Mouse (Mus musculus) urinary bladder, postnatal 4 days (tissue): ENCODE measurements around the gene Wfikkn1.
A peak's percentile ranks its signal among the peaks of the same experiment; 100 is the strongest.

Source experiments
- DNase-seq, 2 experiments: peaks; one replicate each; pipeline ENCODE4 v3.0.0; 2021 to 2022; ENCODE audit warnings: low spot score in 2 of 2

Gene Wfikkn1

DNA sequence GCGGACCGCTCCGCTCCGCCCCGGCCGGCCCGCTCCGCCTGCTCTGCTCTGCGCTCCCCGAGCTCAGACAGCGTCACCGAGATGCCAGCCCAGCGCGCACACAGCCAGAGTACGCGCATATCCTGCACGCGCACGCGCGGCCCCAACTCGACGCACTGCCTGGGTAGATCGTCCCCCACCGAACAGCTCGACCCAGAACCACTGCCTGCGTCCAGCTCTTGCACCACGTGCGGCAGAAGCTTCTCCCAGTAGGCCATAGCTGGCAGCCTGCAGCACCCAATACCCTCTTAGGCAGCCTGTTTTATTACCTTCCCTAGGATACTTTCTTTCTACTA is 43.6 kb downstream of the Wfikkn1 start, which contains the start of gene Rhbdl1:
Gene Rhbdl1 (minus strand): TSS at position 220 of the 335 bp plus-strand sequence.
- DNase-seq, result peak in 1 of 2 experiments; percentile 65

DNA sequence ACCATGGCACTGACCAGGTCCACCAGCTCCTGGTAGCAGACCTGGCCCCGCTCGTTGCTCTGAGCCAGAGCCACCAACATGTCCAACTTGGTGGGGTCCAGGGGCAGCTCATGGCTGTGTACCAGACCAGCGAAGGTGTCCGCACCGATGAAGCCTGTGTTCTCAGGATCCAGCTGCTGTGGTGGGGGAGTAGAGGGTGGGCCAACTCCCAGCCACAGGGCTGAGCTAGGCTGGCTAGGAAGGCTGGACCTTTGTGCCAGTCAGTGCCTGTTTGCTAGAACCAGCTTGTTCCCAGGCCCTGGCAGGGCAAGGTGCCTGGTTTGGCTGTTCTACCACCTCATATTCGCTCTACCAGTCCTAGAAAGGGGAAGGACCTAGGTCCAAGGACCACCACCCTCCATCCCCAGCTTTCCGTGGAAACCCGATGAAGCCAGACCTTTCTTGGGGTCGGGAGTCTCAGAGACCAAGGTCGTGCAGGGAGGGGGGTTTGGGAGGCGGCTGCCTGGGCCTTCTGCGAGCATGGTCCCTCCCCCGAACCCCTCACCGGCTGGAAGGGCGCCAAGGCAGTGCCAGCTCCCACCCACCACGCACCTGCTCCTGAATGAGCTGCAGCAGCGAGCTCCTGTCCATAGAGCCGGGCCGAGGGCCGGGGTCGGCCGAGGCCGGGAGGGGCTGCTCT is 44.1 kb downstream of the Wfikkn1 start:
- DNase-seq, result no peak

DNA sequence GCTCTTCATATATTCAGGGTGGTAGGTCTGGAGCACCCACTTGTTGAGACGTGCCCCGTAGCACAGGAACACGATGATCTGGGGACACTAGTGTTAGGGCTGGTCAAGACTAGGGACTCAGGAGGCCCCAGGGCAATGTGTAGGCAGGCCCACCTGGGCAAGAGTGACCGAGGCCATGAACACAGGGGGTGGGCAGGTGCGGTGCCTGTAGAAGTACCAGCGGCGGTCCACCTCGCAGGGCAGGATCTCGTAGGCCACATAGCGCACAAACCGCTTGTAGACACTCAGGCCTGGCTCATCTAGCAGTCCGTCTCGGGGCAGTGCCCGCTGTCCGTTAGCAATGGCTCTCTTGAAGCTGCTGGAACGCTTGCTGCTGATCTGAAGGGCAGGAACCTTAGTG is 44.8 kb downstream of the Wfikkn1 start:
- DNase-seq, result no peak

DNA sequence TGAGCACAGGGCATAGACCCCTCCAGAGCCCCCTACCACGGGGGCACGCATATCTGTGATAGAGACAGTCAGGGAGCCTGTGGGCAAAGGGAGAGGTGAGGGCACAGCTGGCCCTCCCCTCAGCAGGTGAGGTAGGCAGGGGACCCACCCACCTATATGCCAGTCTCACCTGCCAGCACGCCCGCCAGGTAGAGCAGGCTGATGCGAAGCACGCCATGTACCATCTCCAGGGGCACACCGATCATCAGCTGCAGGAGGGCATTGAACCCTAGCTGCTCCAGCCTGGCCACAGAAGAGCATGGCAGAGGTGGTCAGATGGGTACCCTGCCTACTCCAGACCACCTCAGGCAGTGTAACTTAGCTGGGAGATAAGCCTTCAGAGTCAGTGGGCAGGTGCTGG is 45.4 kb downstream of the Wfikkn1 start:
- no peak for DNase-seq

DNA sequence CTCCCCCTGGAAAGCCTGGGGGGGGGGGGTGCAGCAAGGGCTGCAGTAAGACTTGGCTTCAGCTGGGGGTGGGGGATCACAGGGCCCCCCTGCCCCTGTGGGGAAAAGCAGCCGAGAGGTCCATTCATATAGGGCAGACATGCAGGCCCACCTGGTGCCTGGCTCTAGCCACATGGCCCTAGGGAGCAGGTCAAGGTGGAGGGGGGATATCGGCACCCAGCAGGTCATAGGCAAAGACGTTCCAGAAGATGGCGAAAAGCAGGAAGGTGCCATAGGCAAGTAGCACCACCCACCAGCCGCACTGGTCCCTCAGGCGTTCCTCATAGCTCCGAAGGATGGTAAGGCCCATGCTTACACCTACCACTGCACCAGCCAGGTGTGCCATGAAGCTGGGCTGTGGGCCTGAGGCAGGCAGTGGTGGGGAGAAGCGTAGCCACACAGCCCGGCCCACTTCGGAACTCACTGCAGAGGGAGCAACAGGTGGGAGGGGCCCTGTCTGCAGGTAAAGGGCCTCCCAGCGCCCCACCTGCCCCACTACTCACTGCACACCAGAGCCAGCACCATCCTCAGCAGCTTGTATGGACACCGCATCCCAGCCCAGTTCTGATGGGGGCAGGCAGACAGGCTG is 45.9 kb downstream of the Wfikkn1 start:
- no peak for DNase-seq

DNA sequence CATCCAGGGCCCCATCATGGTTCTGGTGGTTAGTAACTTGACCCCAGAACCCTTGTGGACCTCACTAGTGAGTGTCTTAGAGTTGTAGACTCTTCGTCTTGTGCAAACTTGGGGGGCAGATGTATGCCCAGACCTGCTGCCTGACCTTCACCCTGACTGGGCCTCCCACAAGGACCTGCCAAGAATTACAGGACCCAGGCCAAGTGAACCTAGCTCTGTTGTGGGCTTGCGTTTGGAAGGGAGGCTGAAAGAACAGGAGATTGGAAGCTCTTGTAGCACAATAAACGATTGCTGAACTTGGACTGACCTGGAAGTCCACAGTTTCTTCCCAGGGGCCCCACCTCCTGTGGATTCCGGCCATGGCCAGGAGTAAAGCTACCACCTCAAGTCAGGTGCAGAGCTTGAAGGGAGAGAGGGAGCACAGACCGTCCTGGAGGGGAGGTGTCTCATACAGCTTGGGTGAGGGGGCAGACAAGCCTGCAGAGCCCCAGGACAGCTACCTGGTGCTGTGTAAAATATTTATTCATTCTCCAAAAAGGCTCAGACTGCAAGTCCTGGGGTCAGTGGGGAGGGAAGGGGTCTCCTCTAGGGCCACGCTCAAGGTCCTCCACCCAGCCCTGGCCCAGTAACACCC is 46.6 kb downstream of the Wfikkn1 start:
- DNase-seq, result no peak

DNA sequence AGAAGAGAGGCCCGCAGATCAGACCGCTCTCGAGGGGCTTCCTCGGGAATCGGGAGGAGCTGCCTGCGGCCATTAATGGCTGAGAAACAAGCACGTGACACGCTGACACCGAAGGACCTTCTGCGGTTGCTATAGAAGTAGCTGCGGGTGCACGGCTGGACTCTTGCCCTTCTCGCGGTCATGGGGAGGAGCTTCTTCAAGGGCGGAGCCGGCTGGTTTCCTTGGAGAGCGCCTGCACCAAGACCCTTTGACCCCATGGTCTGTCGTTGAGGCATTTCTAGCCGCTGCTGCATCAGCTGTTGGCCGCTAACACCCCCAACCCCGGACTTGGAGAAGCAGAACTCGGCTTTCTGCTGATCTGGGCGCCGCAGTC is 47.4 kb downstream of the Wfikkn1 start, which contains the start of gene Stub1:
Gene Stub1 (minus strand): TSS at position 114 of the 373 bp plus-strand sequence.
- DNase-seq, result peak; percentile 90 to 94

DNA sequence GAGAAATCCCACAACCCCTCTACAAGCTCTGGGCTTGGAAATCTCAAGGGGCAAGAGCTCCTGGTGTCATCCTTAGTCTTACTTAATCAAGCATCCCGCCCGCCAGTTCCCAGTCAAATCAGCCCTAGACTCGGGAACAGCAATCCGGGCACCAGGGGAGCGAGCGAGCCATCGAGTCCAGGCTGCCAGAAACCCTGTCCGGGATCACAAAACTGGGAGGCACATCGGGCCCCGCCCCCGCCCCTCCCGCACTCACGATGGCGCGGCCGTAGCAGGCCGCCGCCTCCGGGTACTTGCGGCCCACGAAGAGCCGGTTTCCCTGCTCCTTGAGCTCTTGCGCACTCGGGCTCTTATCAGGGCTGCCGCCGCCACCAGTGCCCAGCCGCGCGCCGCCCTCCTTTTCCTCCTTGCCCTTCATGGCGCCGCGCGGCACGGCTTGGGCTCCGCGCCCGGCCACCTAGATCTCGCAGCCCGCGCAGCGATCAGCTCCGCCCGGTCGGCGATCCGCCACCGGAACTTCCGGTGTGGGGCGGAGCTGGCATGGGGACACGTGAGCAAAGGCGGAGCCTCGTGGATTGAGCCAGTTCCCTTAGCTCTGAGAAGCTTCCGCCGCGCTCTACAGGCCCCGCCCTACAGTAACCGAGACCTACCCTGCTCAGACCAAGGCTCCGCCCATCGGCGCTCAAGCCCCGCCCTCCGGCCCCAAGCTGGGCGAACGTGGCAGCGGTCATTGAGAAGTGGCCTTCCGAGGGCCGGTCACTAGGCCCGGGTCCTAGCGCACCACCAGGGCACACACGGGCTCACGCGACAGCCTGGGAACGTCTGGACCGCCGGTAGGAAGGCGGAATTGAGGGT is 48.0 kb downstream of the Wfikkn1 start:
- DNase-seq, result peak; percentile 99

DNA sequence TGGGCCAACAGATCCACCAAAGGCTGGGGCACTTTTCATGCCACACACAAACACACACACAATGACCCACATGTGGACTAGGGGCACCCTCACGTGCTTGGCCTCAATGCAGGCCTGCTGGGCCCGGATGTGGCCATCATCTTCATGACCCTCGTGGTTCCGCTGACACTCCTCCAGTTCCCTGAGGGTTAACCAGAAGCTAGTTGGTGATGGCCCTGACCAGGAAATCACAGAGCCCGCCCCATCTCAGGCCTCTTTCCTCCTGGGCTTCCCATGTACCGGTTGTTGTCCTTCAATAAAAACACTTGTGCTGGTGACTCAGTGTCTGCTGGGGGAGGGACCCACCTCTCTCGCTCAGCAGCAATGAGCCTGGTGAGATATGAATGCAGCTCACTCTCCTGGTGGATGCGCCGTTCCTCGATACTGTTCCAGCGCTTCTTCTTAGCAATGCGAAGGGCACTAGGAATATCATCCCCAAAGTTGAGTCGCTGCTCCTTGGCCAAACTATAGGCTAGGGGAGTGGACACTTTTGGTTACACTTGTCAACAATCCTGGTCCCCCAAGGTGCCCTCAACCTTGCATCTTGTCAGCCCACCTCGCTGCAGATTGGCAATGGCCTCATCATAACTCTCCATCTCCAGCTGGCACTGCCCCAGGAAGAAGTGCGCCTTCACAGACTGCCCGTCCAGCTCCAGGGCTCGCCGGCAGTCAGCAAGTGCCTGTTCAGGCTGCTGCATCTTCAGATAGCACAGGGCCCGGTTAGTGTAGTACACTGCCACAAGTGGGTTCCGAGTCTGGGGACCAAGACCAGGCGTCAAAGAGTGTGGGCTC is 49.0 kb downstream of the Wfikkn1 start:
- DNase-seq, result no peak

DNA sequence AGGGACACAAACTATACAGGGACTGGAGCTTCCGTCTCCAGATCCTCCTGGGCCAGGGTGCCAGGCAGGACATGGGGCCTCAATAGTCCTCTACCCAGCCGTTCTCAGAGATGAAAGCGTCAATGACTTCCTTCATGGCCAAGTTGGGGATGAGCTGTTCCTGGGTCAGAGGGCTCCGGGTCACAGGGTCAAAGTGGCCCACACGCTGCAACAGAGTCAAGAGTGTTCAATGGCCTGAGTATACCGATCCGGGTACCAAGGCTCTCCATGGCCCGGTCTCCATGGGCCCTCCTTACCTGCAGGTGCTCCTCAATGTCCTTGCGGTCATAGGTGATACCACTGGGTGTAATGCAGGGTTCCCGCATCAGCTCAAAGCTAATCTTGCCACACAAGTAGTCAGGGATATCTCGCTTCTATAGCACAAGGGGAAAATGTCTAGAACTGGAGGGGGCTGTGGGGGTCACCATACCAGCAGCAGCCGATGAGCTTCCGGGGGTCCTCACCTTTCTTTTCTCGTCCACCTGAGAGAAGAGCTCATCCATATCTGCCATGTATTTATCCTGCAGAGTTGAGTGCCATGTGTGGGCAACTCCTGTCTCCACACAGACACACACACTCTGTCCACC is 49.7 kb downstream of the Wfikkn1 start:
- no peak for DNase-seq

DNA sequence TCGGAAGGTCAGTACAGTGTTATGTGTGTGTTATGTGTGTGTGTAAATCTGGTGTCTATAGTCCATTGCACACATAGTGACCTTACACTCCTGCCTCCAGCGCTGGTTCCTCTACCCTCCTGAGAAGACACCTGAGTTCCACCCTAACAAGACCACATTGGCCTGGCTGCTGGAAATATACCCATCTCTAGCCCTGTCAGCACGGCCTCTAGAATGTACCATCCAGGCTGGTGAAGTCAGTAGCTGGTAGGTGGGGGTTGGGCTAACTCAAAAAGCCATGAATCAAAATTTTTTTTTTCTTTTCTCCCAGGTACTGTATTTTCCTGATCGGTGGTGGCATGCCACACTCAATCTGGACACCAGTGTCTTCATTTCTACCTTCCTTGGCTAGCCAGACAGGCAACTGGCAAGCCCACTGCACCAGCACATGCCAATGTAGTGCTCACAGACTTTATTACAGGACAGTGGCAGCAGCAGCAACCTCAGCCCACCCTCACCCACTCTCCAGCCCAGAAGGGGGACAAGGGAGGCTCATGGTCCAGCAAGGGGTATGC is 50.4 kb downstream of the Wfikkn1 start:
- DNase-seq, result no peak

DNA sequence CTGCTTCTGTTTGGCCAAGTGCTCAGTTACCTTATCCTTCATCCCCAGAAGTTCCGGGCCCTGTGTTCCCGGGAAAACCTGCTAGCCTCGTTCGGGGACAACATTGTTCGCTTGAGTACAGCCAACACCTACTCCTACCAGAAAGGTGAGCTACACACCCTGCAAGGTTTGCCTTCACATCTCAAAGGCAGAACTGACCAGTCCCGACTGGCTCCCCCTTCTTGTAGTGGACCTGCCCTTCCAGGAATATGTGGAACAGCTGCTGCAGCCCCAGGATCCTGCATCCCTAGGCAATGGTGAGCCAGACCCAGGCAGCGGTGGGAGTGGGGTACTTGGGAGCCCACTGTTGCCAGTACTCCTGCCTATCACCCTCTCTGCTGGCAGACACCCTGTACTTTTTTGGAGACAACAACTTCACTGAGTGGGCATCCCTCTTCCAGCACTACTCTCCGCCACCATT is 51.1 kb downstream of the Wfikkn1 start:
- no peak for DNase-seq

DNA sequence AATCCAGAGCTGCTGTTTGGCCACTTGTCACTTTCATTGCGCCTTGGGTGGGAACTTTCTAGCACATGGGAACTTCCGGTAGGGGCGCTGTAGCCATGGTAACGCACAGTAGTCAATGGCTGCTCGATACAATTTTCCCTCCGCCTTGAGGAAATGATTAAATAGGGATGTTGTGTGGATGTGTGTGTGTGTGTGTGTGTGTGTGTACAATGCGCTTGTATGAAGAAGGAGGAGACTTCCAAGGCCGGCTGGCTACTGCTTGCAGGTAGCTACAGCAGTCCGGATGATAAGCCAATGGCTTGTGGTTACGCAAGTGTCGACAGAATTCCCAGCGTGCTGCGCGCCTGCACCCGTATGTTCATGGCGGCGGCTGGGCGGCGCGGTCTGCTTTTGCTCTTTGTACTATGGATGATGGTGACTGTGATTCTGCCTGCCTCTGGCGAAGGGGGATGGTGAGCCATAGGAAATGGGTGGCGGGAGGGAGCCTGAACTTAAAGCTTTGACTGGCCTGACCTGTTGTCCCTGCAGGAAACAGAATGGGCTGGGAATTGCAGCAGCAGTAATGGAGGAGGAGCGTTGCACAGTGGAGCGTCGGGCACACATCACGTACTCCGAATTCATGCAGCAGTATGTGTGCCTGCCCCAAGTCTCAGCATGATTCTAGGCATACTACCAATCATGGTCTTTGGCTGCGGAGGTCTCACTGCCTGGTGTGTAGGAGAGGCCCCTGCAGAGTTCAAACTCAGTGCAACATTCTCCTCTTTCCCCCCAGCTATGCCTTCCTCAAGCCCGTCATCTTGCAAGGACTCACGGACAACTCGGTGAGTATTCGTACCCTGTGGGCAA is 51.7 kb downstream of the Wfikkn1 start, which contains the start of gene Jmjd8:
Gene Jmjd8 (plus strand): TSS at position 156 of the 846 bp plus-strand sequence.
- DNase-seq, result peak; percentile 62 to 77

DNA sequence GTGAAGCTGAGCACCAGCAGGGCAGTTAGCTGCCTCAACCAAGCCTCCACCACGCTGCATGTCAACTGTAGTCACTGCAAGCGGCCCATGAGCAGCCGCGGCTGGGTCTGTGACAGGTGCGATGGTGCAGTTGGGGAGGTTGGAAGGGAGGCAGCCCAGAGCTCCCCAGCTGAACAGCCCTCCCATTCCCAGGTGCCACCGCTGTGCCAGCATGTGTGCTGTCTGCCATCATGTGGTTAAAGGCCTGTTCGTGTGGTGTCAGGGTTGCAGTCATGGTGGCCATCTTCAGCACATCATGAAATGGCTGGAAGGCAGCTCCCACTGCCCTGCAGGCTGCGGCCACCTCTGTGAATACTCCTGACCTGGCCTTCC is 52.4 kb downstream of the Wfikkn1 start:
- DNase-seq, result no peak
